Mouse (Mus musculus): ENCODE data around the gene Kctd20. TPM values are rescaled to one million over a fixed set of nuclear protein-coding genes. Genes with fewer than 3 reads are reported as not detected.
A peak's percentile ranks its signal among the peaks of the same experiment; 100 is the strongest.
"Not testable (repeated sequence)": the region's sequence is repeated elsewhere in the genome, so short reads cannot be mapped to it uniquely, and the experiment has no call there.

Kctd20 gene
- total RNA-seq, 2 experiments from 2014 or later = 72.8 to 77.6 TPM

DNA sequence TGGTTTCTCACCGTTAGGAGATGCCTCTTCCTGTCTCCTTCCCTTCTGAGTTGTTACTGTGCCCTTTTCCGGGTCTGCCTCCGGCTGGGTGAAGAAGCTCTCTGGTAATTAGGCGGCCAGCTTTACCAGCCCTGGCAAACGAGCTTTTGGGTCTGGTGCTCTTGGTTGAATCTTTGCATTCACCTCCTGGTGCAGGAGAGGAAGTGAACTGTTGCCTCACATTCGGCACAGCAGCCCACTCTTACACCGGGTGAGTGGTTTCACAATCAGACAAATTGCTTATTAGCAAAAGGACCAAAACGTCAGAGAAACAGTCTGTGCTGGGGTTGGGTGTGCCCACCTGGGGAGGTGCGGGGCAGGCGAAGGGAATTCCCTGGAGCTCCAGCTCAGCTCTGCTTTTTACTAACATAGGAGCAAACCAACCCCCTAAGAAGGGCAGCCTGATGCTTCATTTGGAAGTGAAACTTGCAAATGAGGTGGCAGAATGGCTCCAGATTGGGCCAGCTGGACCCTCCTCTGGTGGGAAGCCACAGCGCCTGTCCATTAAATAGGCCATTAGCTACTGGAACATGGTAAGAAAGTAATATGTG lies 15.4 kb downstream of the Kctd20 start:
- DNase-seq (ENCODE audit: low spot score in 2 of 2) = no peak
- intact Hi-C loops (cut with DNase I) = no loop called here

DNA sequence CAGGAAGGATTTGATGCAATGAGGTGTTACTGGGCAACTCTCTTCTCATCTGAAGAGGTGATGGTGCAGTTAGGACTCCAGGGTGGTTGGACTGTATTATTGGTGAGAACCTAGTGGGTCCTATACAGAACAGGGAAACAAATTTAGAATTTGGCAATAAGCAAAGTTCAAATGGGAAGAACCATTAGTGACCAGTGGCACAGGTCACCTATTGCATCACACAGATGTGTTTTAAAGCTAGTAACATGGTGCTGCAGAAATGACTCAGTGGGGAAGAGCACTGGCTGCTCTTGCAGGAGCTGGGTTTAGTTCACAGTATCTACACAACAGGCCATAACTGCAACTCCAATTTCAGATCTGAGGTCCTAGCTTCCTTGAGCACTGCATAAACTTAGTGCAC lies 18.4 kb downstream of the Kctd20 start:
- no peak for DNase-seq (ENCODE audit: low spot score in 2 of 2)
- intact Hi-C loops (cut with DNase I) = no loop called here

DNA sequence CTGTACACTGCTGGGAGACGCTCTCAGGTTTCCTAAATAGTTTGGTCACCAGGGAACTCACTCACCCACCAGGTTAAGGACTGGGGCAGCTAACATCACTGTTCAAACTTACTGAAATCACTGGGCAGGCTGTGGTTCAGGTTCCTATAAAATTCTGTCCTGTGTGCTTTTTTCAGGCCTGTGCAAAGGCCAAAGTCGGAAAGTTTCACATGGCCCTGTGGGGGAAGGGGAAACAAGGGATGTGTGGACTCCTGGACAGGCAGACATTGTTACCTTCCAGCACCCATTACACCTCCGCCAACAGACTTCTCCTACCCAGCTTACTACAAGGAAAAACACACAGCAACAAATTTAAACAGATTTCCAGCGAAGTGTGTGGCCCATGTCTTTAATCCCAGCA lies 27.3 kb downstream of the Kctd20 start:
- intact Hi-C loops (cut with DNase I) = no loop called here
- DNase-seq (ENCODE audit: low spot score in 2 of 2) = no peak

DNA sequence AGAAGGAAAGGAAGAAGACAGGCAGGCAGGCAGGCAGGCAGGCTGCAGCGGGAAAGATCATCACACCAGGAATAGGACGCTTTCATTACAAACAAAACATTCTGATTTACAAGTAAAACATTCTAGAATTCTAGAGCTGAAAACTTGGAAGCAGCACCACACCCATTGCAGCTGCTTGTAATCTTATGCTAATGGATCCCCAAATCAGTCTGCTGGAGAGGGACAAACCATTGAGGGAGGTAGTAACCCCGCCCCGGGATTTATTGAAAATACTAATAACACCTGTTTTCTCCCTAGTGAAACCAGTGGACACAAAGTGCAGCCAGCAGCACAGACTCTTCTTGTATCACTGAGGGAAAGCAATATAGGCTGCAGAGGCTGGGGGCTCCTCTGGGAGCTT lies 29.3 kb downstream of the Kctd20 start:
- DNase-seq (ENCODE audit: low spot score in 2 of 2) = no peak
- intact Hi-C loops (cut with DNase I) = no loop called here

DNA sequence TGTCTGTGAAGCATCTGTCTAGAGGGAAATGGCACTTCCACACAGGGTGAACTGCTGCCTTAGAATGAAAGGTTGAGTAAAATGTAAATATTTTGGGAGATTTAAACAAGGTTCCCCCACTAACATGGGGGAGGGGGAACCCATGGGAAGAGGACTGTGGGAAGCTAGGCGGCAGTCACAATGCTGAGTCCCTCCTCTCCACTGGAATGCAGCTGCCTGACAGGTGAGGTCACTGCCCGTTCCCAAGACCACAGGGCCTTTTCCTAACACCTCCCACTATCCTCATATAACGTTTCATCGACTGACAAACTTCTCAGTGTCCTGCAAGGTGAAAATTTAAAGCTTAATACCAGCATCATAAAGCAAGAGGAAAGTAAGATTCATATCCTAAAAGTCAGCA lies 30.8 kb downstream of the Kctd20 start:
- DNase-seq (ENCODE audit: low spot score in 2 of 2) = no peak
- intact Hi-C loops (cut with DNase I) = no loop called here

DNA sequence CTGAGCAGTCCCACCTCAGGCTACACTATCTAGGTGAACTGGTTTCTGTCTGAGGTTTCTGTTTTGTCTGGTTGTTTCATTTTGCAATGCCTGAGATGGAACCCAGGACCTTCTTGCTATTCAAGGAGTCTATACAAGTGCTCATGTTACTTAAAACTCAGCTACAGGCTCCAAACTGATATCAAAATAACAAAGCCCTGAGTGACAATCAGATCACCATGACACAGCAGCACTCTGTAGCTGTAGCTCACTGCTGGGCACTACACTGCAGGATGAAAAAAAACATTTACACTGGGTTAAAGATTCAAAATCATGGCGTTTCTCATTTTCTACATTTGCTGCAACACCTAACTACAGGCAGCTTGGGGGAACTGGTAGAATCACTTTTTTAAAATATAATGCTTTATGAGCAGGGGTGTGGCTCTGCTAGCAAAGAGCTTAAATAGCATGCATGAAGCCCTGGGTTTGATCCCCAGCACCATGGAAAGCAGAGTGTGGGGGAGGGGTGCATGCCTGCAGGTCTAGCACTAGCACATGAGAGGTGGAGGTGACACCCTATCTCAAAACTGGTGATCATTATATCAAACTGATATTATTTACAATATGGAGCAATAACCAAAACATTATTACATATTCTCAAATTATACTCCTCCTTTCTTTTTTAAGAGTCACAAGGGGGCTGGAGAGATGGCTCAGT lies 33.1 kb downstream of the Kctd20 start:
- DNase-seq (ENCODE audit: low spot score in 2 of 2) = no peak
- intact Hi-C loops (cut with DNase I) = no loop called here

DNA sequence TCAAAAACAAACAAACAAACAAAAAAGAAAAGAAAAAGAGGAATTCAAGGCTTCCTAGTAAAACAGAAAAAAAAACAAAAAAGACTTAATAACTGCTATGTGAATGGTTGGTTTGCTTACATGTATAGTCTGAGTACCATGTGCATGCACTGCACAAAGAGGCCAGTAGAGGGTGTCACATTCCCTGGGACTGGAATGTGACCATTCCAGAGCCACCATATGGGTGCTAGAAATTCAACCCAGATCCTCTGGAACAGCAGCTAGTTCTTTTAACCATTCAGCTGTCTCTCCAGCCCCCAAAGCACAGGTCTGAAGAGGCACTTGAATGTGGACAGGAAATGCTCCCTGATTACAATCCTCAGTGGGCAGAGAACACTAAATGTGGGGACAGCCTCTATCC lies 35.1 kb downstream of the Kctd20 start:
- intact Hi-C loops (cut with DNase I) = no loop called here
- DNase-seq (ENCODE audit: low spot score in 2 of 2) = no peak

DNA sequence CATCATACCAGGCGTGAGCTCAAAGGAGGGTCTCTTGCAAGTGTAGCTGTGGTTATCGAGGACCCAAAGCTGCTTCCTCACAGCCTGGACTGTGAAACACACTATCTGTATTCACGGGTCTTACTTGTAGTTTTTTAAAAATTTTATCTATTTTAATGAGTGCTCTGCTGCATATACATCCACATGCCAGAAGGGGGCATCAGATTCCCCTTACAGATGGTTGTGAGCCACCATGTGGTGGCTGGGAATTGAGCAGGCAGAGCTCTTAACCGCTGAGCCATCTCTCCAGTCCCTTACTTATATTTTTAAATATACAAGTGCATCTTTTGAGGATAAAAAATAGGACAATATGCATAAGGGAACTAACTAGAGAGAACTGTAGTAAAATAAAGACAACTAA lies 36.0 kb downstream of the Kctd20 start:
- intact Hi-C loops (cut with DNase I) = no loop called here
- no peak for DNase-seq (ENCODE audit: low spot score in 2 of 2)

DNA sequence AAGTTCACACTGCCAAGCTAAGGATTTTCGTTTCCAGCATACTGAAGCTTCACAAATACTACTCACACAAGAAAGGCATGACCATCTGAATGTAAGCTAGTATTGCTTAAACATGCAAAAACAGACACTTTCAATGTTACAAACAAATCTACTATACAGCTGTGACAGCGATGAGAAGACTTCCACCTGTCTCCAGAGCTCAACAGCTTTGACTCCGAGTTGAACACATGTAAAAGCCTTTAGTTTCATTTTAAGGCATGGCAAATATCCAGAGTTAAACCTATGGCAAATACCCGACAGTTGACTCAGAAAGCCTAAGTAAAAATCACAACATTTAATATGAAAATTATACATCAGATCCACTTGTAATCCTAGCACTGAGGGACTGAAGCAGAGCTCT lies 36.5 kb downstream of the Kctd20 start:
- no peak for DNase-seq (ENCODE audit: low spot score in 2 of 2)
- intact Hi-C loops (cut with DNase I) = no loop called here

DNA sequence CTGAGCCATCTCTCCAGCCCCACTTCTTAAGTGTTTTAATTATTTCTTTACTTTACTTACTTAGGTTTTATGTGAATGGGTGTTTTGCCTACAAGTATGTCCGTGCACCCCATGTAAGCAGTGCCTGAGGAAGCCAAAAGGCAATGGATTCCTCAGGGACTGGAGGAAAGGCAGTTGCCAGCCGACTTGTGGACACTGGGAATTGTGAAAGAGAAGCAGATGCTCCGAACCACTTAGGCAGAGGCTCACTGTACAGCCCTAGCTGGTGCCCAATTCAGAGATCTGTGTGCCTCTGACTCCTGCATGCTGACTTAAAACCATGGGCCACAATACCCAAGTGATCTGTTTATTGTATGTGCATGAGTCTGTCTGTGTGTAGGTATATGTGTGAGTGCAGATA lies 37.2 kb downstream of the Kctd20 start:
- no peak for DNase-seq (ENCODE audit: low spot score in 2 of 2)
- intact Hi-C loops (cut with DNase I) = no loop called here

DNA sequence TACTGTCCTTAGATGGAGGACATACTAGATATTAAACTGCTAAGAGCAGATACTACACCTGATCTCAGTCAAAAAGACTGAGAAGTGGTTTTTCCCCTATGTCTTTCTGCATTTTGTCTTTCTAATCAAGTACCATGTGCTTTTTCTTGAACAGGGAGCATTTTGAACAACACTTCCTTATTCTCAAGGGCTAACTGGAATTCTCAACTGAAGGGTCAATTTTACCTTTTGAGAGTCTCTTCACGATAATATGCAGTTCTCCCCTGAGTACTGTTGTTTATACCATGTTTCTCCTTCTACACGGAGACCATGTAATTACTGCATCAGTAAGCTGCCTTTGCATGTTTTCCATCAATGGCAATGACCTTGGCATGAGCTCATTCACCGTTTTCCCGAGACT lies 38.3 kb downstream of the Kctd20 start:
- DNase-seq (ENCODE audit: low spot score in 2 of 2) = no peak
- intact Hi-C loops (cut with DNase I) = no loop called here

DNA sequence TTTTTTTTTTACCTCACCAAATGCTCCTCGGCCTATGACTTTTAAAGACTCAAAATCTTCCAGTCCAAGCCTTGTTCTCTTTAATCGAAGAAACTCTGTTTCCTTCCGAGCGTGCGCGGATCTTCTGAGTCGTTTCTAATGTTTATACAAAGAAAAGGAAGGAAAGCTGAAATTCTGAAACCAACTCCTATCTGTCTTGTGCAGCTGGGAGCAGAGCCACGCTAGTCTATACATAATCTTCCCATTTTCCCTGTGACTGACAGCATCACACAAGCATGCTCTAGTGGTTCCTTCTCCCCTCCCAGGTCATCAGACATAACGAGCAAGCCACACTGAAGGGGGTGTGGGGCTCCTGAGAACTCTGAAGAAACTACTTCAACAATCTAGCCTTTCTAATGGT lies 39.5 kb downstream of the Kctd20 start:
- DNase-seq (ENCODE audit: low spot score in 2 of 2) = no peak
- intact Hi-C loops (cut with DNase I) = no loop called here

DNA sequence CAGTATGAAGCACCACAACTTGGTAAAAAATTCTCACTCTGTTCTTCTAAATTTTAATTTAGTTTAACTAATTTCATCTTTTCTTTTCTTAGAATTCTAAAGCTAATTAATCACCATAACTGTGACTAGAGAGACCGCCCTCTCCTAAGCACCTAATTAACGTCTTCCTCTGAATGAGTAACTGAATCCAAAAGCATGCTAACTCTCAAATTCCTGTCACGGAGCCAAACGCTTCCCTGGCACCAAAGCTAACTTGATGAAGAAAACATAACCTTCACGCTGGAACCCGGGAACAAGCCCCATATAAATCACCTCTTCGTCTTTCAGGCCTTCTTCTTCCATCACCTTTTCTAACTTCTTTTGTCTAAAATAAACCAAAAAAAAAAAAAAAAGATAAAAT lies 40.4 kb downstream of the Kctd20 start:
- DNase-seq (ENCODE audit: low spot score in 2 of 2) = no peak
- intact Hi-C loops (cut with DNase I) = no loop called here

DNA sequence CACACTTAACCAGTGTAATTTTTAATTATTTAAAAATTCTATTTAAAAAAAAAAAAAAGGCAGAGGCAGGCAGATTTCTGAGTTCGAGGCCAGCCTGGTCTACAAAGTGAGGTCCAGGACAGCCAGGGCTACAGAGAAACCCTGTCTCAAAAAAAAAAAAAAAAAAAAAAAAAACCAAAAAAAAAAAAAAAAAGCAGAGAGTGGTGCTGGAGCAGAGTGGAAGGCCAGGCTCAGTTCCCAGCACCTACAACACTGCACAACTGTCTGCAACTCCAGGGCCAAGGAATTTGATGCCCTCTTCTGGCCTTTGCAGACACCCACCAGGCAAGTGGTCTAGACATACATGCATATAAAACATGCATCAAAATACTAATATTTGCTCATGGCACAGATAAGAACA lies 41.3 kb downstream of the Kctd20 start:
- DNase-seq (ENCODE audit: low spot score in 2 of 2); intact Hi-C loops (cut with DNase I): not testable (repeated sequence)

DNA sequence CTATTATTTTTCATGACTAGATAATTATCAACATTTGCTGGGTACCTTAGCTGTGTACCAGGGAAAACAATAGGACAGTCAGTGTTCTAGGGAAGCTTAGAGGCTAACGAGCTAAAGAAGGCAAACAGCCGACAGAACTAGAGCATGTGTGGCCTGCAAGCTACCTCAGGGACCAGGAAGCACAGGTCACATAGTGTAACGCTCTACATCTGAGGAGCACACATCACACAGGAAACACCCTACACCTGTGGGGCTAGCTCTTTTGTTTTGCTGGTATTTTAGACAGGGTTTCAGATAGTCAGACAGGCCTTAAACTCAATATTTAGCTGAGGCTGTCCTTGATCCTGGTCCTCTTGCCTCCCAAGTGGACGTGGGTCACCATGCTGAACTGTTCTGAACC lies 42.9 kb downstream of the Kctd20 start:
- DNase-seq (ENCODE audit: low spot score in 2 of 2) = no peak
- intact Hi-C loops (cut with DNase I) = no loop called here

DNA sequence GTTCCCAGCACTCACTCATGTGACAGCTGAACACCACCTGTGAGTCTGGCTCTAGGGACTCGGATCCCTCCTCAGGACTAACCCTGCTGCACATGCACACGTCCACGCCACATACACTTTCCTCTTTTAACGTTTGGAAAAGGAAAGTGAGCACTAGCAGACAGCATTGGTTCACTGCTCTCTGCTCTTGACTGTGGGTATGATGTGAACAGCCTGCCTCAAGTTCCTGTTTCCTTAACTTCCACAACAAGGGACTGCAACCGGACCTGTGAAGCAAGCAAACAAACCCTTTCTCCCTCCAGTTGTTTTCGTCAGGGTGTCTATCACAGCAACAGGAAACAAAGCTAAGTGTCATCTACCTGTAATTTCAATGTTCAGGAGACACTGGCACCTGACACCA lies 48.7 kb downstream of the Kctd20 start:
- intact Hi-C loops (cut with DNase I) = no loop called here
- DNase-seq (ENCODE audit: low spot score in 2 of 2) = no peak

DNA sequence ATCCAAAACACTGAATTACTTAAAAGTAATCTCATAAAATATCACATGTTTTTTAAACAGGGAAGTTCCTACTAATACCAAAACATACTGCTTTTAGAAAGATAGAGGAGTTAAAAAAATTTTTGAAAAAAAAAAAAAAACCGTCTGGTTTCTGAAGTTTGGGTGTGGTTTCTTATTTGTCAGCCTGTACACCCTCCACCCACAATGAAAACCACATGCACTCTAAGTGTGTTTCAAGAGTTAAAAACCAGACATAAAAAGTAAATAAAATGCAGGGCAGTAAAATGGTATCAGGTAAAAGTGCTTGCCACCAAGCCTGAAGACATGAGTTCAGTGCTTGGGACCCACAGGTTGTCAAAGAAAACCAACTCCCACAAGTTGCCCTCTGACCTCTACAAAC lies 52.0 kb downstream of the Kctd20 start:
- DNase-seq (ENCODE audit: low spot score in 2 of 2) = no peak

DNA sequence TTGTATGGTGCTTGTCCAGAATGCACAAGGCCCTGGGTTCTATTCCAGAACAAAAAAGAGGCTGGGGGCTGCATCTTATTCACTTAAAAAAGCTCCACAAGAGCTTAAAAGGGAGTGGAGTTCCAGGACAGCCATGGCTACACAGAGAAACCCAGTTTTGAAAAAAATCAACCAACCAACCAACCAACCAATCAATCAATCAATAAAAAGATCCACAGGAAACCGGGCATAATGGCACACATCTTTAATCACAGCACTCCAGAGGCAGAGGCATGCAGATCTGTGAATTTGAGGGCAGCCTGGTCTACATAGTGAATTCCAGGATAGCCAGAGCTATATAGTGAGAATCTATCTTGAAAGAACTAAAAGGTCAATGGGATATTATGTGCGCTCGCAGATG lies 53.3 kb downstream of the Kctd20 start:
- DNase-seq (ENCODE audit: low spot score in 2 of 2) = no peak
- intact Hi-C loops (cut with DNase I) = no loop called here

More for the DNA sequence above, 52.0 kb downstream of the Kctd20 start:
- intact Hi-C loops (cut with DNase I) = no loop called here

DNA sequence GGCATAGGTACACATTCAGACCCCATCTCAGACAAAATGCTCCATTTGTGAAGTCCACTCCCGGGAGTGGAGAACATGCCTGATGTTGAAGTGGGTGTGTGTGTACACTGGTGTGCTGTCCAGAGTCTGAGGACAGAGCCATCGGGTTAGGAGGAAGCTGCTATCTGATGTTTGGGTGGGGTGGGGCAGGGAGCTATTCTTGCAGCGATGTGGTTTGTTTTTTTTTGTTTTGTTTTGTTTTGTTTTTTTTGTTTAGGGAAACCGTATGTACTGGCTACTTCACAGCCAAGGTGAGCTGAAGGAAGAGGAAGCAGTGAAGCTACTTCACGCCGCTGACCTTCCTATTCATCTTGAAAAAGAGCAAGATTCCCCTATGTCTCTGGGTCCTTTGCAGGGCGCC lies 55.1 kb downstream of the Kctd20 start:
- DNase-seq (ENCODE audit: low spot score in 2 of 2) = no peak
- intact Hi-C loops (cut with DNase I) = no loop called here

DNA sequence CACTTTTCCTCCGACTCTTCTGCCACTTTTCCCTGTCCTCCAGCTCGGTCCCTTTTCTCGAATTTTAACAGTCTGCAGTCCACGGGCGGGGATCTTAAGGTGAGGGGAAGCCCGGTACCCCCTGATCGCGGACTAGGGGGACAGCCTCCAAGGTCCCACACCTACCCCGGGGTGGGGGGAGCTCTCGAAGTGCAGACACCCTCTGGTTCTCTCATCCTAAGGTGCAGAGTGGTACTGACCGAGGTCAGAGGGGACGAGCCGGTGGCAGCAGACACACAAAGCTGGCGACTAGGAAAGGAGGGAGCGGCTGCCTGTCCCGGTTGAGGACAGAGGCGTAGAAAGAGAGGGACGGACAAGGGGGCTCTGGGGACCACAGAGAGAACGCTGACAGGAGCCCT lies 55.5 kb downstream of the Kctd20 start:
- intact Hi-C loops (cut with DNase I) = no loop called here
- peak in 1 of 2 experiments; percentile 20 for DNase-seq (ENCODE audit: low spot score in 2 of 2)

DNA sequence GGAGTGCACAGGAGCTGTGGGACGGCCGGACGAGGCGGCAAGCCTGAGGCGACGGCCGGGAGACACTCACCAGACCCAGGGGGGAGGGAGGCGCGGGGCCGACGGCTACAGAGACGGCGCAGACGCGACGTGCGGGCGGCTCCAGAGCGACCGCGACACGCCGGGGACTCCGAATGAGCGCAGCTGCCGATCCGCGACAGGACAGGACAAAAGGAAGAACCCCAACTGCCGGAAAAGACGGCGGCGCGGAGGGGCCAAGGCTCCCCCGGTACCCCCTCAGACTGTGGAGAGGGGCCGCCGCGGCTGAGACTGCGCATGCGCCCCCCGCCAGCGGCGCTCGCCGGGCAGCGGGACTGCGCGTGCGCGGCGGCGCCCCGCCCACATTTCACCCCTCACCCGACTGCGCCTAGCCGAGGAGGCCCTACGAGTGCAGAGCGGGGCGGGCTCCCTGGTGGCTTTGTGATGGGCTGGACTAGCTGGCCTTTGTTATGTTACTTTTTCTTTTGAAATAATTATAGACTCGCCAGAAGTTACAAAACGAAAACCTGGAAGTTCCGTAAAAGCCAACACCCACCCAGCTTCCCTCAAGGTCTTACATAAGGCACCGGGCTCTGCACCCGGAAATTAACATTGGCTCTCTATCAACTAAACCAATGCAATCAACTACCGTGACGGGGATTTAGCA lies 56.0 kb downstream of the Kctd20 start, which contains the start of gene Stk38:
Stk38 (minus strand) TSS at position 355 of the 685 bp plus-strand sequence.
- peak; percentile 94 for DNase-seq (ENCODE audit: low spot score in 2 of 2)
- intact Hi-C loops (cut with DNase I) = no loop called here
